Mouse (Mus musculus) spleen, adult 2 months (tissue): ENCODE data around the gene Rab29. TPM values are rescaled to one million over a fixed set of nuclear protein-coding genes. Genes with fewer than 3 reads are reported as not detected.

Experiments used
- DNase-seq, 2 experiments: peaks; one replicate each; pipeline versions ENCODE4 v3.0.0 to v3.0.0-alpha.2; 2012 to 2021; ENCODE audit warnings: low spot score in 2 of 2, low read depth in 1 of 2
- H3K27ac ChIP-seq: fragments of 200-500 bp; 2 replicates; pipeline ENCODE4 v1.5.1; 2012; ENCODE audit warnings: low read length, inconsistent platforms; ENCODE audit not compliant: insufficient read depth
- H3K27me3 ChIP-seq: fragments of 200-500 bp; 2 replicates; pipeline ENCODE4 v1.6.1; 2012; ENCODE audit warnings: mild to moderate bottlenecking, moderate library complexity, low read length, inconsistent platforms; ENCODE audit not compliant: control insufficient read depth, insufficient read depth
- H3K36me3 ChIP-seq: fragments of 200-500 bp; 2 replicates; pipeline ENCODE4 v1.6.1; 2012; ENCODE audit warnings: mild to moderate bottlenecking, low read length, inconsistent platforms; ENCODE audit not compliant: control insufficient read depth, insufficient read depth
- H3K4me1 ChIP-seq: fragments of 200-500 bp; 2 replicates; pipeline ENCODE4 v1.6.1; 2011; ENCODE audit warnings: inconsistent platforms; ENCODE audit not compliant: control insufficient read depth, insufficient read depth, insufficient read length
- H3K4me3 ChIP-seq: fragments of 200-500 bp; 2 replicates; pipeline ENCODE4 v1.5.1; 2011; ENCODE audit warnings: mild to moderate bottlenecking, inconsistent platforms; ENCODE audit not compliant: insufficient read depth, insufficient read length; ENCODE audit errors: extremely low read depth
- CTCF ChIP-seq: fragments of 200-500 bp; IDR thresholded peaks from 2 replicates; pipeline ENCODE4 v1.5.1; 2011; ENCODE audit warnings: mild to moderate bottlenecking, inconsistent platforms; ENCODE audit not compliant: insufficient read depth, insufficient read length, insufficient replicate concordance; ENCODE audit errors: extremely low read depth
- POLR2A ChIP-seq: fragments of 200-500 bp; IDR thresholded peaks from 2 replicates; pipeline ENCODE4 v1.6.1; 2011; ENCODE audit warnings: low read depth, low read length, inconsistent platforms
- WGBS: fragments of 180-500 bp; shearing (Covaris S2); methylation state at CpG from one replicate; pipeline ENCODE4 v1.1.7; 2018; 5-methylcytosine and 5-hydroxymethylcytosine counted together
- polyA plus RNA-seq: library from polyadenylated mRNA; depleted of rRNA; stranded (reverse); fragments of >200 nt; gene quantifications from 2 replicates; pipeline ENCODE4 v1.2.3, GENCODE M21; 2012

The Rab29 gene
- polyA plus RNA-seq, 1 experiment, result 30.1 TPM

- no peaks in the 10 kb centered on the region for H3K27me3 ChIP-seq
- H3K4me1 ChIP-seq, result peaks cover 9% of the 10 kb centered on the region; the same call in 1 of the 2 replicates
- peak within 1 kb of the TSS; percentile 94 for H3K27ac ChIP-seq
- H3K36me3 ChIP-seq, result peaks cover 10% of the 10 kb centered on the region
- DNase-seq, result peak in 1 of 2 experiments; percentile 32
- WGBS, result 3% methylated on average over 25 of the region's 25 CpGs
- H3K4me3 ChIP-seq, result peak within 1 kb of the TSS; percentile 99
- TF ChIP-seq CTCF (no peak), POLR2A (no peak)
Observed at GRCm38 (mm10) chr1:131827207-131827786, 39.7 kb upstream of the Rab29 start, which contains the start of gene Slc41a1. Slc41a1 (plus strand) TSS chr1:131827493.

GRCm38 (mm10) chr1:131827787-131828258, 39.2 kb upstream of the Rab29 start:
- peaks cover 9% of the 10 kb centered on the region; the same call in 1 of the 2 replicates for H3K4me1 ChIP-seq
- DNase-seq, result peak; percentile 84 to 92
- WGBS, result under 1% methylated on average over 36 of the region's 36 CpGs
- peak overlapping the region; percentile 99 for H3K4me3 ChIP-seq
- H3K27me3 ChIP-seq, result no peaks in the 10 kb centered on the region
- peaks cover 10% of the 10 kb centered on the region for H3K36me3 ChIP-seq
- H3K27ac ChIP-seq, result peak overlapping the region; percentile 94
- no peak; the same call in none of the 2 replicates for TF ChIP-seq POLR2A
- TF ChIP-seq CTCF, result no peak

GRCm38 (mm10) chr1:131828297-131829126, 38.5 kb upstream of the Rab29 start:
- peaks cover 10% of the 10 kb centered on the region for H3K36me3 ChIP-seq
- H3K27me3 ChIP-seq, result no peaks in the 10 kb centered on the region
- peak in 1 of 2 experiments; percentile 23 for DNase-seq
- 2% methylated on average over 22 of the region's 22 CpGs for WGBS
- H3K4me1 ChIP-seq, result peaks cover 9% of the 10 kb centered on the region; the same call in 1 of the 2 replicates
- TF ChIP-seq POLR2A (no peak), CTCF (no peak)
- H3K27ac ChIP-seq, result peak overlapping the region; percentile 94
- H3K4me3 ChIP-seq, result peak overlapping the region; percentile 99

- TF ChIP-seq CTCF, result no peak
- no peak for TF ChIP-seq POLR2A
- H3K36me3 ChIP-seq, result peaks cover 10% of the 10 kb centered on the region
- no peaks in the 10 kb centered on the region for H3K27me3 ChIP-seq
- peak overlapping the region; percentile 33; the same call in 1 of the 2 replicates for H3K4me3 ChIP-seq
- WGBS, result 50% methylated on average over 5 of the region's 5 CpGs
- peaks cover 9% of the 10 kb centered on the region; the same call in 1 of the 2 replicates for H3K4me1 ChIP-seq
- H3K27ac ChIP-seq, result no peak overlapping the region
- DNase-seq, result no peak
Observed at GRCm38 (mm10) chr1:131829279-131829678, 37.7 kb upstream of the Rab29 start.

- H3K27ac ChIP-seq, result no peak overlapping the region
- peaks cover 9% of the 10 kb centered on the region; the same call in 1 of the 2 replicates for H3K4me1 ChIP-seq
- TF ChIP-seq POLR2A (no peak), CTCF (no peak)
- no peaks in the 10 kb centered on the region for H3K27me3 ChIP-seq
- 95% methylated on average over 15 of the region's 15 CpGs for WGBS
- H3K36me3 ChIP-seq, result peaks cover 10% of the 10 kb centered on the region
- DNase-seq, result no peak
- H3K4me3 ChIP-seq, result no peak overlapping the region
Observed at GRCm38 (mm10) chr1:131830561-131830960, 36.5 kb upstream of the Rab29 start.

- 93% methylated on average over 8 of the region's 8 CpGs for WGBS
- no peak for DNase-seq
- Histone ChIP-seq H3K4me3 (no peak overlapping the region), H3K27me3 (no peaks in the 10 kb centered on the region), H3K4me1 (peaks cover 9% of the 10 kb centered on the region; the same call in 1 of the 2 replicates), H3K36me3 (peaks cover 10% of the 10 kb centered on the region), H3K27ac (no peak overlapping the region)
- TF ChIP-seq POLR2A, result no peak
- no peak for TF ChIP-seq CTCF
Observed at GRCm38 (mm10) chr1:131830971-131831641, 35.9 kb upstream of the Rab29 start.
